Mouse (Mus musculus) neural tube, embryonic 11.5 days (tissue): ENCODE data around the gene Sval1. TPM values are rescaled to one million over a fixed set of nuclear protein-coding genes. Genes with fewer than 3 reads are reported as not detected.

ENCODE experiments used
- ATAC-seq: fragments of 200-750 bp; cut with Nextera tagmentation; 2 replicates; pipeline ENCODE4 v1.8.0; 2017; ENCODE audit warnings: moderate number of reproducible peaks, mild to moderate bottlenecking, moderate TSS enrichment, moderate library complexity; ENCODE audit not compliant: insufficient read depth, low FRiP score, low TSS enrichment
- DNase-seq: peaks from one replicate; pipeline ENCODE4 v3.0.0-alpha.2; 2015; ENCODE audit warnings: low spot score
- H3K27ac ChIP-seq: fragments of 300-500 bp; sonication (generic); 2 replicates; pipeline ENCODE4 v1.5.1; 2014; ENCODE audit warnings: low read depth, mild to moderate bottlenecking, low read length
- H3K27me3 ChIP-seq: fragments of 300-500 bp; sonication (generic); 2 replicates; pipeline ENCODE4 v1.6.1; 2014; ENCODE audit warnings: mild to moderate bottlenecking, low read length, mixed read lengths; ENCODE audit not compliant: control insufficient read depth, insufficient read depth
- H3K36me3 ChIP-seq: fragments of 300-500 bp; sonication (generic); 2 replicates; pipeline ENCODE4 v1.6.1; 2014; ENCODE audit warnings: mild to moderate bottlenecking, low read length, moderate library complexity, mixed read lengths; ENCODE audit not compliant: control insufficient read depth, insufficient read depth
- H3K4me1 ChIP-seq: fragments of 300-500 bp; sonication (generic); 2 replicates; pipeline ENCODE4 v1.6.1; 2014; ENCODE audit warnings: low read length, mixed read lengths; ENCODE audit not compliant: control insufficient read depth, insufficient read depth
- H3K4me2 ChIP-seq: fragments of 300-500 bp; sonication (generic); 2 replicates; pipeline ENCODE4 v1.6.1; 2014; ENCODE audit warnings: low read depth, mild to moderate bottlenecking, moderate library complexity
- H3K4me3 ChIP-seq: fragments of 300-500 bp; sonication (generic); 2 replicates; pipeline ENCODE4 v1.5.1; 2014; ENCODE audit warnings: low read depth, low read length
- H3K9ac ChIP-seq: fragments of 300-500 bp; sonication (generic); 2 replicates; pipeline ENCODE4 v1.6.1; 2014; ENCODE audit warnings: mild to moderate bottlenecking, low read length
- H3K9me3 ChIP-seq: fragments of 300-500 bp; sonication (generic); 2 replicates; pipeline ENCODE4 v1.6.1; 2016; ENCODE audit warnings: low read length; ENCODE audit not compliant: control insufficient read depth
- WGBS: fragments of 180-500 bp; shearing (Covaris S2); extraction: QIAGEN DNeasy Blood & Tissue Kit; methylation state at CpG from one replicate; pipeline ENCODE4 v1.1.7; 2014; 5-methylcytosine and 5-hydroxymethylcytosine counted together
- polyA plus RNA-seq: library from polyadenylated mRNA; unstranded; fragments of >200 nt; fragmentation: Nextera tagmentation; extraction: Ambion mirVana; gene quantifications from 2 replicates; pipeline ENCODE4 v1.2.1, GENCODE M21; 2014

Sval1 gene
- not detected in 2 replicates for polyA plus RNA-seq

- no peaks in the 10 kb centered on the region for H3K9me3 ChIP-seq
Measured at GRCm38 (mm10) chr6:41951330-41951729, at the start of gene Sval1. Gene Sval1 (plus strand): TSS chr6:41951630.

GRCm38 (mm10) chr6:41911625-41912024, 39.8 kb upstream of the Sval1 start:
- WGBS: 91% methylated on average over 5 of the region's 5 CpGs
- ATAC-seq: no peak
- H3K4me2 ChIP-seq: no peak overlapping the region
- DNase-seq: no peak
- H3K27ac ChIP-seq: no peak overlapping the region
- H3K4me3 ChIP-seq: no peak overlapping the region
- H3K36me3 ChIP-seq: no peaks in the 10 kb centered on the region
- no peaks in the 10 kb centered on the region for H3K27me3 ChIP-seq
- H3K4me1 ChIP-seq: no peaks in the 10 kb centered on the region
- H3K9me3 ChIP-seq: no peaks in the 10 kb centered on the region
- H3K9ac ChIP-seq: no peak overlapping the region

More at GRCm38 (mm10) chr6:41951330-41951729, at the start of gene Sval1:
- no peaks in the 10 kb centered on the region for H3K36me3 ChIP-seq
- no peak within 1 kb of the TSS for H3K27ac ChIP-seq
- 56% methylated on average over 1 of the region's 1 CpGs for WGBS
- H3K27me3 ChIP-seq: no peaks in the 10 kb centered on the region
- H3K9ac ChIP-seq: no peak within 1 kb of the TSS
- no peak within 1 kb of the TSS for H3K4me2 ChIP-seq
- no peaks in the 10 kb centered on the region for H3K4me1 ChIP-seq
- no peak for DNase-seq
- no peak within 1 kb of the TSS for H3K4me3 ChIP-seq
- ATAC-seq: no peak

- DNase-seq: no peak
- Histone ChIP-seq H3K4me3 (no peak overlapping the region), H3K36me3 (no peaks in the 10 kb centered on the region), H3K27ac (no peak overlapping the region), H3K4me1 (no peaks in the 10 kb centered on the region), H3K9me3 (no peaks in the 10 kb centered on the region), H3K27me3 (no peaks in the 10 kb centered on the region), H3K4me2 (no peak overlapping the region), H3K9ac (no peak overlapping the region)
- 89% methylated on average over 2 of the region's 2 CpGs for WGBS
- ATAC-seq: no peak
Measured at GRCm38 (mm10) chr6:41914883-41915282, 36.5 kb upstream of the Sval1 start.

GRCm38 (mm10) chr6:41967840-41968239, 16.4 kb downstream of the Sval1 start, which contains the start of gene Sval3:
Gene Sval3 (plus strand): TSS chr6:41968140.
- no peak for DNase-seq
- Histone ChIP-seq H3K9ac (no peak within 1 kb of the TSS), H3K27ac (no peak within 1 kb of the TSS), H3K27me3 (no peaks in the 10 kb centered on the region), H3K9me3 (no peaks in the 10 kb centered on the region), H3K4me3 (no peak within 1 kb of the TSS), H3K36me3 (no peaks in the 10 kb centered on the region), H3K4me2 (no peak within 1 kb of the TSS), H3K4me1 (no peaks in the 10 kb centered on the region)
- ATAC-seq: no peak
- WGBS: 64% methylated on average over 1 of the region's 1 CpGs

Other genes with a start within 250 kb of the Sval1 start
- 7.7 and 9.4 TPM in 2 replicates for gene Kel, start 247.3 kb upstream of the Sval1 start, polyA plus RNA-seq
- gene Olfr459, start 176.5 kb upstream of the Sval1 start, polyA plus RNA-seq: not detected in 2 replicates
- not detected in 2 replicates for gene Pip, start 104.1 kb upstream of the Sval1 start, polyA plus RNA-seq
- not detected in 2 replicates for gene Sval2, start 98.6 kb upstream of the Sval1 start, polyA plus RNA-seq
- gene Sval3, start 16.5 kb downstream of the Sval1 start, polyA plus RNA-seq: not detected in 2 replicates
- gene Sva, start 86.8 kb downstream of the Sval1 start, polyA plus RNA-seq: not detected in 2 replicates
- not detected in 2 replicates for gene Tas2r139, start 189.3 kb downstream of the Sval1 start, polyA plus RNA-seq